Mouse (Mus musculus) neural tube, embryonic 12.5 days (tissue): ENCODE data around the gene Gkn2. TPM values are rescaled to one million over a fixed set of nuclear protein-coding genes. Genes with fewer than 3 reads are reported as not detected.

ENCODE experiments used
- ATAC-seq: fragments of 200-750 bp; cut with Nextera tagmentation; 2 replicates; pipeline ENCODE4 v1.8.0; 2017; ENCODE audit warnings: low read depth, mild to moderate bottlenecking, moderate TSS enrichment, moderate library complexity; ENCODE audit not compliant: low FRiP score
- H3K27ac ChIP-seq: fragments of 300-500 bp; sonication (generic); 2 replicates; pipeline ENCODE4 v1.5.1; 2016
- H3K27me3 ChIP-seq: fragments of 300-500 bp; sonication (generic); replicated peaks from 2 replicates; pipeline ENCODE4 v1.6.1; 2016; ENCODE audit warnings: mild to moderate bottlenecking
- H3K36me3 ChIP-seq: fragments of 300-500 bp; sonication (generic); 2 replicates; pipeline ENCODE4 v1.6.1; 2016; ENCODE audit warnings: mild to moderate bottlenecking
- H3K4me1 ChIP-seq: fragments of 300-500 bp; sonication (generic); 2 replicates; pipeline ENCODE4 v1.6.1; 2016
- H3K4me2 ChIP-seq: fragments of 300-500 bp; sonication (generic); replicated peaks from 2 replicates; pipeline ENCODE4 v1.6.1; 2016; ENCODE audit warnings: mild to moderate bottlenecking
- H3K4me3 ChIP-seq: fragments of 300-500 bp; sonication (generic); 2 replicates; pipeline ENCODE4 v1.5.1; 2016
- H3K9ac ChIP-seq: fragments of 300-500 bp; sonication (generic); 2 replicates; pipeline ENCODE4 v1.6.1; 2016; ENCODE audit warnings: mild to moderate bottlenecking
- H3K9me3 ChIP-seq: fragments of 300-500 bp; sonication (generic); 2 replicates; pipeline ENCODE4 v1.6.1; 2016; ENCODE audit warnings: mild to moderate bottlenecking
- WGBS: fragments of 180-500 bp; shearing (Covaris S2); methylation state at CpG from one replicate; pipeline ENCODE4 v1.1.7; 2016; 5-methylcytosine and 5-hydroxymethylcytosine counted together
- polyA plus RNA-seq: library from polyadenylated mRNA; unstranded; fragments of >200 nt; fragmentation: Nextera tagmentation; extraction: Ambion mirVana; gene quantifications from 2 replicates; pipeline ENCODE4 v1.2.1, GENCODE M21; 2016

Gkn2 gene
- polyA plus RNA-seq, 1 experiment from 2014 or later: not detected

GRCm38 (mm10) chr6:87412011-87412410, 38.9 kb downstream of the Gkn2 start:
- Histone ChIP-seq H3K9me3 (no peaks in the 10 kb centered on the region), H3K4me2 (no peak overlapping the region), H3K27me3 (no peaks in the 10 kb centered on the region), H3K4me3 (no peak overlapping the region), H3K9ac (no peak overlapping the region), H3K27ac (no peak overlapping the region), H3K4me1 (peaks cover 4% of the 10 kb centered on the region; the same call in 1 of the 2 replicates), H3K36me3 (no peaks in the 10 kb centered on the region)
- WGBS: 24% methylated on average over 3 of the region's 3 CpGs
- ATAC-seq: 0 out of 2 replicates have a peak, but pooled peaks have one; percentile 37

GRCm38 (mm10) chr6:87422304-87422703, 49.1 kb downstream of the Gkn2 start:
- no peaks in the 10 kb centered on the region for H3K36me3 ChIP-seq
- no peak overlapping the region for H3K4me3 ChIP-seq
- WGBS: 87% methylated on average over 7 of the region's 7 CpGs
- no peak for ATAC-seq
- no peaks in the 10 kb centered on the region for H3K4me1 ChIP-seq
- no peaks in the 10 kb centered on the region for H3K9me3 ChIP-seq
- H3K27me3 ChIP-seq: no peaks in the 10 kb centered on the region
- H3K9ac ChIP-seq: no peak overlapping the region
- H3K27ac ChIP-seq: no peak overlapping the region
- no peak overlapping the region for H3K4me2 ChIP-seq

GRCm38 (mm10) chr6:87424037-87424816, 51.1 kb downstream of the Gkn2 start:
- Histone ChIP-seq H3K27me3 (no peaks in the 10 kb centered on the region), H3K36me3 (no peaks in the 10 kb centered on the region), H3K9ac (no peak overlapping the region), H3K4me3 (no peak overlapping the region), H3K9me3 (no peaks in the 10 kb centered on the region), H3K4me2 (no peak overlapping the region), H3K4me1 (no peaks in the 10 kb centered on the region), H3K27ac (no peak overlapping the region)
- 64% methylated on average over 19 of the region's 19 CpGs for WGBS
- no peak for ATAC-seq

- Histone ChIP-seq H3K9ac (no peak overlapping the region), H3K27me3 (no peaks in the 10 kb centered on the region), H3K4me2 (no peak overlapping the region), H3K9me3 (no peaks in the 10 kb centered on the region), H3K27ac (no peak overlapping the region), H3K36me3 (no peaks in the 10 kb centered on the region), H3K4me1 (no peaks in the 10 kb centered on the region), H3K4me3 (no peak overlapping the region)
- ATAC-seq: no peak
- 80% methylated on average over 5 of the region's 5 CpGs for WGBS
These were observed 53.8 kb downstream of the Gkn2 start for GRCm38 (mm10) chr6:87426954-87427353.

GRCm38 (mm10) chr6:87427616-87428015, 54.5 kb downstream of the Gkn2 start:
- Histone ChIP-seq H3K4me1 (no peaks in the 10 kb centered on the region), H3K4me2 (no peak overlapping the region), H3K36me3 (no peaks in the 10 kb centered on the region), H3K9me3 (no peaks in the 10 kb centered on the region), H3K9ac (no peak overlapping the region), H3K27me3 (no peaks in the 10 kb centered on the region), H3K4me3 (no peak overlapping the region), H3K27ac (no peak overlapping the region)
- no peak for ATAC-seq
- WGBS: 68% methylated on average over 8 of the region's 8 CpGs

- 82% methylated on average over 7 of the region's 7 CpGs for WGBS
- Histone ChIP-seq H3K4me2 (no peak within 1 kb of the TSS), H3K4me3 (no peak within 1 kb of the TSS), H3K36me3 (no peaks in the 10 kb centered on the region), H3K9ac (no peak within 1 kb of the TSS), H3K27ac (no peak within 1 kb of the TSS), H3K4me1 (no peaks in the 10 kb centered on the region), H3K27me3 (no peaks in the 10 kb centered on the region), H3K9me3 (no peaks in the 10 kb centered on the region)
- no peak for ATAC-seq
These were observed 55.4 kb downstream of the Gkn2 start, which contains the start of gene Bmp10 for GRCm38 (mm10) chr6:87428487-87429044. Gene Bmp10, plus strand, starts transcription at chr6:87428994.

Other genes with a start within 250 kb of the Gkn2 start
- gene Antxr1, start 37.5 kb upstream of the Gkn2 start, polyA plus RNA-seq: 4.8 TPM in 2 replicates
- gene Gkn1, start 22.4 kb upstream of the Gkn2 start, polyA plus RNA-seq: not detected in 2 replicates
- gene Gkn3, start 15.6 kb downstream of the Gkn2 start, polyA plus RNA-seq: not detected in 2 replicates
- gene Bmp10, start 55.6 kb downstream of the Gkn2 start, polyA plus RNA-seq: not detected in 2 replicates
- gene Arhgap25, start 159.9 kb downstream of the Gkn2 start, polyA plus RNA-seq: 2.8 and 3.8 TPM in 2 replicates
- gene Prokr1, start 217.4 kb downstream of the Gkn2 start, polyA plus RNA-seq: 3.1 and 4.1 TPM in 2 replicates